Mouse (Mus musculus) G1E-ER4 (cell line): ENCODE measurements around the gene Myo1d. TPM values are rescaled to one million over a fixed set of nuclear protein-coding genes. Genes with fewer than 3 reads are reported as not detected.

Experiments used
- GATA1 ChIP-seq: IDR thresholded peaks from one replicate; pipeline ENCODE4 v1.8.0; 2012; ENCODE audit warnings: low read length, inconsistent platforms
- polyA plus RNA-seq: library from polyadenylated mRNA; stranded (reverse); fragments of >175 nt; gene quantifications from 2 replicates; pipeline ENCODE4 v1.2.3, GENCODE M21; 2012

Myo1d gene
- polyA plus RNA-seq, 1 experiment: not detected

GRCm38 (mm10) chr11:80766472-80767319 lies 13.1 kb downstream of the Myo1d start:
- no peak for TF ChIP-seq GATA1

GRCm38 (mm10) chr11:80766068-80766467 lies 13.8 kb downstream of the Myo1d start:
- no peak for TF ChIP-seq GATA1

- no peak for TF ChIP-seq GATA1
Observed at GRCm38 (mm10) chr11:80762066-80762465, 17.8 kb downstream of the Myo1d start.

GRCm38 (mm10) chr11:80761285-80761974 lies 18.4 kb downstream of the Myo1d start:
- TF ChIP-seq GATA1: no peak

- TF ChIP-seq GATA1: no peak
Observed at GRCm38 (mm10) chr11:80759023-80759422, 20.8 kb downstream of the Myo1d start.

- no peak for TF ChIP-seq GATA1
Observed at GRCm38 (mm10) chr11:80754201-80754600, 25.6 kb downstream of the Myo1d start.

- TF ChIP-seq GATA1: no peak
Observed at GRCm38 (mm10) chr11:80751168-80751567, 28.7 kb downstream of the Myo1d start.

GRCm38 (mm10) chr11:80749187-80749586 lies 30.6 kb downstream of the Myo1d start:
- no peak for TF ChIP-seq GATA1

- TF ChIP-seq GATA1: no peak
Observed at GRCm38 (mm10) chr11:80745426-80745825, 34.4 kb downstream of the Myo1d start.

- no peak for TF ChIP-seq GATA1
Observed at GRCm38 (mm10) chr11:80743823-80744410, 35.9 kb downstream of the Myo1d start.

GRCm38 (mm10) chr11:80742462-80742861 lies 37.4 kb downstream of the Myo1d start:
- TF ChIP-seq GATA1: no peak

GRCm38 (mm10) chr11:80734771-80735170 lies 45.1 kb downstream of the Myo1d start:
- no peak for TF ChIP-seq GATA1

GRCm38 (mm10) chr11:80724701-80725100 lies 55.1 kb downstream of the Myo1d start:
- TF ChIP-seq GATA1: no peak

- no peak for TF ChIP-seq GATA1
Observed at GRCm38 (mm10) chr11:80723406-80724047, 56.3 kb downstream of the Myo1d start.

GRCm38 (mm10) chr11:80719014-80719413 lies 60.8 kb downstream of the Myo1d start:
- TF ChIP-seq GATA1: no peak

GRCm38 (mm10) chr11:80718036-80718435 lies 61.8 kb downstream of the Myo1d start:
- TF ChIP-seq GATA1: no peak
